8 mouse cellular contexts compared by ENCODE assay signal in the genomic region with DNA sequence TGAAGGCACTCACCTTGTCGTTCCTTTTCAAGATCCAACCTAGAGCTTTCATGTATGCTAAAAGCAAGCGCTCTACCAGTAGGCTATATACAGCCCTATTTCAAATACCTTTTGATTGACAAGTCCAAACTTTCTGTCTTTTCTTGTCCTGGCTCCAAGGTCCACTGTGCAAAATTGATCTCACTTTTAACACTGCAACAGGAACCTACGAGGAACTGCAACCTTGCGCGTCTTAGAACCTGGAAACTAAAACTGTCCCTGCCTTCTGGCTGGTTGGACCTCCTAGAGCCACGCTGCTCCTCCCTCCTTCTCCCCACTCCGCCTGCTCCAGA. TPM values are rescaled to one million over a fixed set of nuclear protein-coding genes. Genes with fewer than 3 reads are reported as not detected.
DNase-seq lines count a peak whose midpoint lies in the region; ATAC-seq and TF ChIP-seq lines count a peak whose summit lies in the region.

No protein-coding gene starts in this region.

- 21% methylated on average over 7 of the region's 7 CpGs for WGBS in cerebellum, adult 2 months
- 17% methylated on average over 7 of the region's 7 CpGs for WGBS in limb, embryonic 15.5 days

- H3K9me3 ChIP-seq in limb, embryonic 15.5 days, result no peaks in the 10 kb centered on the region

- H3K27ac ChIP-seq in cerebellum, adult 2 months (ENCODE audit: insufficient read depth, low read length), result no peak overlapping the region
- 0 out of 2 replicates have a peak overlapping the region, but pooled peaks have one; percentile 64 for H3K27ac ChIP-seq in limb, embryonic 15.5 days

- ATAC-seq in limb, embryonic 15.5 days (ENCODE audit: insufficient number of reproducible peaks, low FRiP score, low TSS enrichment, low read depth), result no peak; the same call in 1 of the 2 replicates

- no peak for TF ChIP-seq POLR2A in cerebellum, adult 2 months (IDR thresholded peaks at IDR 0.05; ENCODE audit: borderline replicate concordance, insufficient read depth, low read length)

- peak overlapping the region; percentile 83 for H3K4me2 ChIP-seq in limb, embryonic 15.5 days

- H3K9ac ChIP-seq in limb, embryonic 15.5 days, result peak overlapping the region; percentile 75

- no peak for DNase-seq in cerebellum, adult 2 months
- no peak for DNase-seq in cerebellum, postnatal 14 days
- peak; percentile 20 for DNase-seq in thymus, postnatal 0 days (ENCODE audit: low spot score)
- DNase-seq in thymus, postnatal 4 days, result no peak
- no peak for DNase-seq in adrenal gland, adult 8-10 months
- DNase-seq in adrenal gland, adult 2 months, result no peak
- no peak for DNase-seq in spleen, adult 12 weeks (ENCODE audit: low spot score)

- peaks cover 3% of the 10 kb centered on the region; the same call in 1 of the 2 replicates for H3K4me1 ChIP-seq in cerebellum, adult 2 months (ENCODE audit: control insufficient read depth, insufficient read depth, low read length)
- peaks cover 10% of the 10 kb centered on the region for H3K4me1 ChIP-seq in limb, embryonic 15.5 days

- H3K27me3 ChIP-seq in cerebellum, adult 2 months (ENCODE audit: control insufficient read depth, insufficient read depth, low read length), result no peaks in the 10 kb centered on the region
- no peaks in the 10 kb centered on the region for H3K27me3 ChIP-seq in limb, embryonic 15.5 days

- no peak for TF ChIP-seq CTCF in cerebellum, adult 2 months (IDR thresholded peaks at IDR 0.05; ENCODE audit: borderline replicate concordance, insufficient read depth, low read depth, low read length)

- peaks cover 10% of the 10 kb centered on the region; the same call in 1 of the 2 replicates for H3K36me3 ChIP-seq in limb, embryonic 15.5 days

- peak overlapping the region; percentile 91 for H3K4me3 ChIP-seq in cerebellum, adult 2 months (replicated peaks; ENCODE audit: insufficient read depth, low read depth, low read length)
- peak overlapping the region; percentile 78 for H3K4me3 ChIP-seq in limb, embryonic 15.5 days

RNA-seq across cellular contexts. Expression of a gene that starts 5.2 kb away (rescaled TPM):
- 59.7 and 61.3 TPM in 2 replicates for polyA plus RNA-seq in cerebellum, adult 2 months (2012; rRNA removed)
- polyA plus RNA-seq in thymus, postnatal 0 days (2015; fragmentation: Nextera tagmentation; extraction: Ambion mirVana), result 90.4 and 92.0 TPM in 2 replicates
- 94.3 and 97.5 TPM in 2 replicates for polyA plus RNA-seq in limb, embryonic 15.5 days (2015; fragmentation: Nextera tagmentation; extraction: Ambion mirVana)
- 10 to 100 TPM; 53.6 to 59.3 (median 56.3) TPM for total RNA-seq in adrenal gland, adult 8-10 months (2022)
- total RNA-seq in adrenal gland, adult 2 months (2021), result 10 to 100 TPM; 50.2 to 56.2 TPM
- 0.65 and 1.2 TPM in 2 replicates for polyA plus RNA-seq in adrenal gland, adult 2 months (2012; rRNA removed)

RNA-seq across cellular contexts. Expression of a gene that starts 58.2 kb away (rescaled TPM):
- 0.06 and 0.07 TPM in 2 replicates for polyA plus RNA-seq in cerebellum, adult 2 months (2012; rRNA removed)
- 0.03 TPM in 1 of 2 replicates, not detected in the other for polyA plus RNA-seq in thymus, postnatal 0 days (2015; fragmentation: Nextera tagmentation; extraction: Ambion mirVana)
- polyA plus RNA-seq in limb, embryonic 15.5 days (2015; fragmentation: Nextera tagmentation; extraction: Ambion mirVana), result 1.7 and 1.9 TPM in 2 replicates
- not detected for total RNA-seq in adrenal gland, adult 8-10 months (2022)
- not detected for total RNA-seq in adrenal gland, adult 2 months (2021)
- not detected in 2 replicates for polyA plus RNA-seq in adrenal gland, adult 2 months (2012; rRNA removed)

Comparison
In these comparisons a context has a peak if more than half of its experiments do, and no peak if none do; other contexts are left out.
1. RNA of a gene that starts 5.2 kb away (polyA plus RNA-seq): 94.3 to 97.5 TPM in limb, embryonic 15.5 days, 90.4 to 92.0 TPM in thymus, postnatal 0 days and 59.7 to 61.3 TPM in cerebellum, adult 2 months; 0.65 to 1.2 TPM in adrenal gland, adult 2 months; every median in the first group is over 10 times any median in the second.